In genomic region chr11:118318678-118319077, GRCm38 (mm10) we compare ENCODE assay signal across 8 mouse cellular contexts. TPM values are rescaled to one million over a fixed set of nuclear protein-coding genes. Genes with fewer than 3 reads are reported as not detected.
DNase-seq lines count a peak whose midpoint lies in the region; ATAC-seq and TF ChIP-seq lines count a peak whose summit lies in the region.

No protein-coding gene starts in this region.

- H3K4me2 ChIP-seq in heart, postnatal 0 days (ENCODE audit: low read depth, low read length) = no peak overlapping the region
- no peak overlapping the region for H3K4me2 ChIP-seq in embryonic facial prominence, embryonic 12.5 days (replicated peaks)
- H3K4me2 ChIP-seq in neural tube, embryonic 15.5 days = no peak overlapping the region

- H3K4me3 ChIP-seq in heart, postnatal 0 days (ENCODE audit: low read depth, low read length) = no peak overlapping the region
- no peak overlapping the region for H3K4me3 ChIP-seq in embryonic facial prominence, embryonic 12.5 days
- H3K4me3 ChIP-seq in neural tube, embryonic 15.5 days (replicated peaks) = no peak overlapping the region

- 66% methylated on average over 5 of the region's 5 CpGs for WGBS in heart, postnatal 0 days
- WGBS in embryonic facial prominence, embryonic 12.5 days = 59% methylated on average over 5 of the region's 5 CpGs
- 73% methylated on average over 5 of the region's 5 CpGs for WGBS in neural tube, embryonic 15.5 days

- ATAC-seq in heart, postnatal 0 days (ENCODE audit: insufficient read depth, low read depth) = no peak
- no peak for ATAC-seq in embryonic facial prominence, embryonic 12.5 days (ENCODE audit: insufficient number of reproducible peaks, insufficient read depth, low FRiP score, low TSS enrichment)
- ATAC-seq in neural tube, embryonic 15.5 days (ENCODE audit: low FRiP score) = no peak

- no peak overlapping the region for H3K9ac ChIP-seq in heart, postnatal 0 days (replicated peaks; ENCODE audit: low read depth, low read length)
- H3K9ac ChIP-seq in embryonic facial prominence, embryonic 12.5 days = 0 out of 2 replicates have a peak overlapping the region, but pooled peaks have one; percentile 0
- no peak overlapping the region for H3K9ac ChIP-seq in neural tube, embryonic 15.5 days (replicated peaks)

- no peaks in the 10 kb centered on the region for H3K9me3 ChIP-seq in heart, postnatal 0 days (replicated peaks; ENCODE audit: control insufficient read depth, low read length)
- no peaks in the 10 kb centered on the region for H3K9me3 ChIP-seq in embryonic facial prominence, embryonic 12.5 days
- no peaks in the 10 kb centered on the region for H3K9me3 ChIP-seq in neural tube, embryonic 15.5 days (replicated peaks)

- peaks cover 5% of the 10 kb centered on the region; the same call in 1 of the 2 replicates for H3K4me1 ChIP-seq in heart, postnatal 0 days (ENCODE audit: control insufficient read depth, insufficient read depth)
- H3K4me1 ChIP-seq in embryonic facial prominence, embryonic 12.5 days = peaks cover 12% of the 10 kb centered on the region
- peaks cover 30% of the 10 kb centered on the region for H3K4me1 ChIP-seq in neural tube, embryonic 15.5 days

- H3K36me3 ChIP-seq in heart, postnatal 0 days (replicated peaks; ENCODE audit: control insufficient read depth, insufficient read depth, low read length) = peaks cover 51% of the 10 kb centered on the region
- H3K36me3 ChIP-seq in embryonic facial prominence, embryonic 12.5 days = peaks cover 54% of the 10 kb centered on the region
- H3K36me3 ChIP-seq in neural tube, embryonic 15.5 days = peaks cover 37% of the 10 kb centered on the region

- H3K27ac ChIP-seq in heart, postnatal 0 days (ENCODE audit: low read depth) = no peak overlapping the region
- no peak overlapping the region for H3K27ac ChIP-seq in embryonic facial prominence, embryonic 12.5 days
- H3K27ac ChIP-seq in neural tube, embryonic 15.5 days (replicated peaks) = no peak overlapping the region

- no peak for DNase-seq in heart, postnatal 0 days (ENCODE audit: low spot score)
- no peak for DNase-seq in heart, adult 9 months (ENCODE audit: low spot score in 2 of 2)
- DNase-seq in urinary bladder, postnatal 14 days (ENCODE audit: low spot score) = peak; percentile 48
- DNase-seq in urinary bladder, postnatal 10 days (ENCODE audit: low spot score) = no peak
- DNase-seq in lung, postnatal 36 days = peak; percentile 76
- peak; percentile 83 for DNase-seq in thymus, postnatal 4 days

- peak; percentile 69 for TF ChIP-seq CTCF in heart, postnatal 0 days (IDR thresholded peaks at IDR 0.05; ENCODE audit: low read depth)

- TF ChIP-seq EP300 in heart, postnatal 0 days (IDR thresholded peaks at IDR 0.05; ENCODE audit: low read depth) = no peak

- no peaks in the 10 kb centered on the region for H3K27me3 ChIP-seq in heart, postnatal 0 days (ENCODE audit: control insufficient read depth, insufficient read depth, low read length)
- no peaks in the 10 kb centered on the region for H3K27me3 ChIP-seq in embryonic facial prominence, embryonic 12.5 days
- H3K27me3 ChIP-seq in neural tube, embryonic 15.5 days (replicated peaks) = no peaks in the 10 kb centered on the region

RNA-seq across cellular contexts. Expression of gene Cep295nl, which starts 23.6 kb away (rescaled TPM):
- total RNA-seq in heart, postnatal 0 days (2014; rRNA removed; ENCODE audit: low replicate concordance) = not detected in 2 replicates
- 0.19 and 0.31 TPM in 2 replicates for polyA plus RNA-seq in heart, postnatal 0 days (2015; fragmentation: Nextera tagmentation; extraction: Ambion mirVana)
- polyA plus RNA-seq in embryonic facial prominence, embryonic 12.5 days (2016; fragmentation: Nextera tagmentation; extraction: Ambion mirVana) = 0.60 and 0.70 TPM in 2 replicates
- polyA plus RNA-seq in neural tube, embryonic 15.5 days (2015; fragmentation: Nextera tagmentation; extraction: Ambion mirVana) = 0.18 and 0.37 TPM in 2 replicates

RNA-seq across cellular contexts. Expression of gene Usp36, which starts 28.6 kb away (rescaled TPM):
- total RNA-seq in heart, postnatal 0 days (2014; rRNA removed; ENCODE audit: low replicate concordance) = 10.4 and 18.3 TPM in 2 replicates
- 5.5 and 6.6 TPM in 2 replicates for polyA plus RNA-seq in heart, postnatal 0 days (2015; fragmentation: Nextera tagmentation; extraction: Ambion mirVana)
- polyA plus RNA-seq in embryonic facial prominence, embryonic 12.5 days (2016; fragmentation: Nextera tagmentation; extraction: Ambion mirVana) = 21.3 and 22.2 TPM in 2 replicates
- 17.5 and 19.5 TPM in 2 replicates for polyA plus RNA-seq in neural tube, embryonic 15.5 days (2015; fragmentation: Nextera tagmentation; extraction: Ambion mirVana)

RNA-seq across cellular contexts. Expression of gene Timp2, which starts 36.9 kb away (rescaled TPM):
- total RNA-seq in heart, postnatal 0 days (2014; rRNA removed; ENCODE audit: low replicate concordance) = 77.5 and 78.5 TPM in 2 replicates
- polyA plus RNA-seq in heart, postnatal 0 days (2015; fragmentation: Nextera tagmentation; extraction: Ambion mirVana) = 61.9 and 65.5 TPM in 2 replicates
- 104 and 115 TPM in 2 replicates for polyA plus RNA-seq in embryonic facial prominence, embryonic 12.5 days (2016; fragmentation: Nextera tagmentation; extraction: Ambion mirVana)
- 84.6 and 86.6 TPM in 2 replicates for polyA plus RNA-seq in neural tube, embryonic 15.5 days (2015; fragmentation: Nextera tagmentation; extraction: Ambion mirVana)

Comparison
In these comparisons a context has a peak if more than half of its experiments do, and no peak if none do; other contexts are left out.
1. DNase-seq: peak in urinary bladder, postnatal 14 days (single experiment), lung, postnatal 36 days (single experiment) and thymus, postnatal 4 days (single experiment); none in heart, postnatal 0 days (single experiment), heart, adult 9 months (0 of 2) and urinary bladder, postnatal 10 days (single experiment).